Mouse (Mus musculus): ENCODE results near the gene Sos1. TPM values are rescaled to one million over a fixed set of nuclear protein-coding genes. Genes with fewer than 3 reads are reported as not detected.

Gene Sos1
- total and polyA plus RNA-seq, 3 experiments = 4.0 to 10.7 (median 4.7) TPM

DNA sequence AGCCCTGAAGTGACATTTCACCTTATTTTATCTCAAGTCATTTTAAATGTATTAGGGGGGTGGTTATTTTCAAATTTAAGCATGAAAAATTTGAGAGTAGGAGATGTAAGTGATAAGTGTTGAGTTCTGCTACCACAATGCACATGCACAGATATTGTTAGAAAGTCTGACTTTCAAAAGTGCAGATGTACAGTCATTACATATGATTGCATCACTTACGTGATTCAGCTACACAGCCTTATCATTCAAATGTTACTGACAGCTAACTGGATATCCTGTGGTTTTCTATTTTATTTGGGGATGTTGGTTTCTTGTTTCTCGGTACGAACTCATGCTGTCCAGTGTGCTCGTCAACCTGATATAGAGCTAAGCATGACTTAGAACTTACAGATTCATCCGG is 4.9 kb upstream of the Sos1 start:
- no peak overlapping the region for H3K27ac ChIP-seq (ENCODE audit: insufficient read depth, low read depth)
- no peaks in the 10 kb centered on the region for H3K79me2 ChIP-seq (replicated peaks; ENCODE audit: control insufficient read depth, extremely low read depth, insufficient read depth, poor library complexity, severe bottlenecking)
- peaks cover 2 to 22% of the 10 kb centered on the region in 2 experiments; a peak in 3 of 4 replicates for H3K4me1 ChIP-seq (ENCODE audit: control insufficient read depth in 1 of 2, insufficient read depth in 2 of 2)
- no peaks in the 10 kb centered on the region for H3K27me3 ChIP-seq (replicated peaks)
- H3K36me3 ChIP-seq (replicated peaks in 1 of 2; ENCODE audit: control insufficient read depth in 1 of 2, insufficient read depth in 1 of 2, low read length in 1 of 2) = no peaks in the 10 kb centered on the region
- dilution Hi-C loops (cut with MboI; ENCODE audit: extremely low pct_ligation_motif_present, extremely low pct_unique_long_range_greater_than_20kb, low sequenced_read_pairs) = no loop called here
- TF ChIP-seq RAD21 (IDR thresholded peaks at IDR 0.05; ENCODE audit: low read depth, low read length) (no peak), CTCF (conservative IDR thresholded peaks at IDR 0.05 in 1 of 2, IDR thresholded peaks at IDR 0.05 in 1 of 2; ENCODE audit: low read depth in 2 of 2, low read length in 2 of 2) (no peak), MAZ (IDR thresholded peaks at IDR 0.05; ENCODE audit: low read depth, low read length) (no peak), CHD2 (IDR thresholded peaks at IDR 0.05; ENCODE audit: low read length) (no peak), SMC3 (IDR thresholded peaks at IDR 0.05; ENCODE audit: low read depth, low read length) (no peak), USF1 (IDR thresholded peaks at IDR 0.05; ENCODE audit: low read depth, low read length) (no peak), ELF1 (IDR thresholded peaks at IDR 0.05; ENCODE audit: low read depth, low read length) (no peak), POLR2A (IDR thresholded peaks at IDR 0.05; ENCODE audit: low read depth, low read length) (no peak), EP300 (IDR thresholded peaks at IDR 0.05; ENCODE audit: low read length) (no peak), TBP (conservative IDR thresholded peaks at IDR 0.05; ENCODE audit: low read depth, low read length) (no peak), GABPA (IDR thresholded peaks at IDR 0.05; ENCODE audit: insufficient replicate concordance, low read depth, low read length) (no peak), TCF12 (IDR thresholded peaks at IDR 0.05; ENCODE audit: low read depth, low read length) (no peak), RCOR1 (conservative IDR thresholded peaks at IDR 0.05; ENCODE audit: low read depth, low read length) (no peak), E2F4 (IDR thresholded peaks at IDR 0.05; ENCODE audit: insufficient replicate concordance, low read depth, low read length) (no peak), MYC (IDR thresholded peaks at IDR 0.05; ENCODE audit: low read depth, low read length) (no peak), MAFK (IDR thresholded peaks at IDR 0.05; ENCODE audit: insufficient replicate concordance, low read length) (no peak), MEF2A (IDR thresholded peaks at IDR 0.05; ENCODE audit: borderline replicate concordance, low read depth, low read length) (no peak)
- no peak overlapping the region for H3K4me2 ChIP-seq (ENCODE audit: insufficient read depth, low read depth, poor library complexity, severe bottlenecking)
- no peaks in the 10 kb centered on the region for H3K9me3 ChIP-seq (replicated peaks; ENCODE audit: low read length)
- H3K4me3 ChIP-seq (replicated peaks in 1 of 3; ENCODE audit: low read depth in 2 of 3, low read length in 2 of 3, poor library complexity in 1 of 3) = no peak overlapping the region
- in situ Hi-C loops (cut with MboI; ENCODE audit: low pct_ligation_motif_present, low pct_unique_long_range_greater_than_20kb, low sequenced_read_pairs) = loop anchor here (10.0 kb wide), 1 partner anchor 70 kb away; no protein-coding TSS in a partner anchor
- DNase-seq (ENCODE audit: extremely low read depth) = no peak
- no peak overlapping the region for H3K9ac ChIP-seq (ENCODE audit: insufficient read depth, low read depth)

DNA sequence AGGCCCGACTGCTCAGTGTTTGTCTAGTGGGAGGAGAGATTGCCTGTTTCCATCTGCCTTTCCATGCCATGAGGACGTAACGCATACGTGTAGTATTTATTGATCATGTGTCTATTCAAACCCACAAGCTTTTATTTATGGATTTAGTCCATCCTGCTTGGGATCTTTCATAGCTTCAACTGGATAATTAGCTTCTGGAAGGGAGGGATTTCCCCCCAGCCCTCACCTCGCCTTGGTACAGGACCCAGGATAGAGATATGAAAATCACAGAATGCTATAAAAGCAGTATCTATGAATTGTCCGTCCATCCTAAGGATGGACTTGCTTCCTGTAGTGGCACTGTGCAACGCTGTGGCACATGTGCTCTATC is 587 bp upstream of the Sos1 start:
- dilution Hi-C loops (cut with MboI; ENCODE audit: extremely low pct_ligation_motif_present, extremely low pct_unique_long_range_greater_than_20kb, low sequenced_read_pairs) (no loop called here), in situ Hi-C loops (cut with MboI; ENCODE audit: low pct_ligation_motif_present, low pct_unique_long_range_greater_than_20kb, low sequenced_read_pairs) (loop anchor here (10.0 kb wide), 1 partner anchor 74 kb away; no protein-coding TSS in a partner anchor)
- TF ChIP-seq ZKSCAN1 (IDR thresholded peaks at IDR 0.05; ENCODE audit: borderline replicate concordance, low read depth, low read length) (no peak), EP300 (IDR thresholded peaks at IDR 0.05; ENCODE audit: low read length) (0 out of 2 replicates have a peak, but pooled peaks have one; percentile 19), RAD21 (IDR thresholded peaks at IDR 0.05; ENCODE audit: low read depth, low read length) (no peak), CHD1 (IDR thresholded peaks at IDR 0.05; ENCODE audit: low read depth, low read length) (no peak), JUND (conservative IDR thresholded peaks at IDR 0.05; ENCODE audit: low read depth, low read length) (no peak), UBTF (IDR thresholded peaks at IDR 0.05; ENCODE audit: low read depth, low read length) (no peak), USF1 (IDR thresholded peaks at IDR 0.05; ENCODE audit: low read depth, low read length) (no peak), TBP (conservative IDR thresholded peaks at IDR 0.05; ENCODE audit: low read depth, low read length) (no peak), MYC (IDR thresholded peaks at IDR 0.05; ENCODE audit: low read depth, low read length) (0 out of 2 replicates have a peak, but pooled peaks have one; percentile 14)
- peaks cover 6 to 41% of the 10 kb centered on the region in 2 experiments; a peak in 3 of 4 replicates for H3K4me1 ChIP-seq (ENCODE audit: control insufficient read depth in 1 of 2, insufficient read depth in 2 of 2)
- peaks cover 0 to 4% of the 10 kb centered on the region in 2 experiments for H3K36me3 ChIP-seq (replicated peaks in 1 of 2; ENCODE audit: control insufficient read depth in 1 of 2, insufficient read depth in 1 of 2, low read length in 1 of 2)
- H3K4me3 ChIP-seq (replicated peaks in 1 of 3; ENCODE audit: low read depth in 2 of 3, low read length in 2 of 3, poor library complexity in 1 of 3) = peak overlapping the region; percentile 60 to 86 (median 80)
- H3K27me3 ChIP-seq (replicated peaks) = no peaks in the 10 kb centered on the region
- no peak overlapping the region for H3K27ac ChIP-seq (ENCODE audit: insufficient read depth, low read depth)
- no peaks in the 10 kb centered on the region for H3K9me3 ChIP-seq (replicated peaks; ENCODE audit: low read length)
- peaks cover 41% of the 10 kb centered on the region for H3K79me2 ChIP-seq (replicated peaks; ENCODE audit: control insufficient read depth, extremely low read depth, insufficient read depth, poor library complexity, severe bottlenecking)
- H3K4me2 ChIP-seq (ENCODE audit: insufficient read depth, low read depth, poor library complexity, severe bottlenecking) = peak overlapping the region; percentile 88
- peak overlapping the region; percentile 88 for H3K9ac ChIP-seq (ENCODE audit: insufficient read depth, low read depth)
- DNase-seq (ENCODE audit: extremely low read depth) = no peak

All from CH12.LX (cell line).